Mouse (Mus musculus) forebrain, embryonic 13.5 days (tissue): ENCODE measurements at regions not wholly inside any gene's neighbourhood (a gene's known extent, or its start where the extent isn't known, plus 50 kb on each side); places are given as distances from the start of the nearest gene placed in this dataset.

Experiments
- ATAC-seq: fragments of 200-750 bp; cut with Nextera tagmentation; 2 replicates; pipeline ENCODE4 v1.8.0; 2017
- H3K27ac ChIP-seq: fragments of 300-500 bp; sonication (generic); 2 replicates; pipeline ENCODE4 v1.5.1; 2015; ENCODE audit warnings: inconsistent platforms, mild to moderate bottlenecking, moderate library complexity
- H3K27me3 ChIP-seq: fragments of 300-500 bp; sonication (generic); 2 replicates; pipeline ENCODE4 v1.6.1; 2015; ENCODE audit warnings: mild to moderate bottlenecking, inconsistent platforms
- H3K36me3 ChIP-seq: fragments of 300-500 bp; sonication (generic); 2 replicates; pipeline ENCODE4 v1.6.1; 2015; ENCODE audit warnings: mild to moderate bottlenecking, inconsistent platforms; ENCODE audit not compliant: poor library complexity, severe bottlenecking
- H3K4me1 ChIP-seq: fragments of 300-500 bp; sonication (generic); 2 replicates; pipeline ENCODE4 v1.6.1; 2015; ENCODE audit warnings: inconsistent platforms
- H3K4me2 ChIP-seq: fragments of 300-500 bp; sonication (generic); 2 replicates; pipeline ENCODE4 v1.6.1; 2015; ENCODE audit warnings: inconsistent platforms, mild to moderate bottlenecking, moderate library complexity
- H3K4me3 ChIP-seq: fragments of 300-500 bp; sonication (generic); 2 replicates; pipeline ENCODE4 v1.5.1; 2015; ENCODE audit warnings: mild to moderate bottlenecking, inconsistent platforms
- H3K9ac ChIP-seq: fragments of 300-500 bp; sonication (generic); 2 replicates; pipeline ENCODE4 v1.6.1; 2015; ENCODE audit warnings: mild to moderate bottlenecking, inconsistent platforms
- H3K9me3 ChIP-seq: fragments of 300-500 bp; sonication (generic); replicated peaks from 2 replicates; pipeline ENCODE4 v1.6.1; 2016; ENCODE audit warnings: inconsistent platforms
- WGBS: fragments of 180-500 bp; shearing (Covaris S2); methylation state at CpG from one replicate; pipeline ENCODE4 v1.1.7; 2015; 5-methylcytosine and 5-hydroxymethylcytosine counted together

- WGBS: 8% methylated on average over 3 of the region's 3 CpGs
- ATAC-seq: peak; percentile 62
- H3K9me3 ChIP-seq: no peaks in the 10 kb centered on the region
- no peak overlapping the region for H3K4me3 ChIP-seq
- no peak overlapping the region for H3K4me2 ChIP-seq
- H3K27ac ChIP-seq: no peak overlapping the region
- H3K9ac ChIP-seq: no peak overlapping the region
- H3K27me3 ChIP-seq: no peaks in the 10 kb centered on the region; the same call in 1 of the 2 replicates
- peaks cover 9% of the 10 kb centered on the region for H3K4me1 ChIP-seq
- H3K36me3 ChIP-seq: no peaks in the 10 kb centered on the region
These were observed 108.8 kb upstream of the Kdm8 start for GRCm38 (mm10) chr7:125335586-125336165.

GRCm38 (mm10) chr7:125336826-125337225 is 107.7 kb upstream of the Kdm8 start:
- WGBS: 69% methylated on average over 3 of the region's 3 CpGs
- Histone ChIP-seq H3K27ac (no peak overlapping the region), H3K27me3 (no peaks in the 10 kb centered on the region; the same call in 1 of the 2 replicates), H3K4me1 (peaks cover 9% of the 10 kb centered on the region), H3K4me2 (no peak overlapping the region), H3K36me3 (no peaks in the 10 kb centered on the region), H3K9me3 (no peaks in the 10 kb centered on the region), H3K9ac (no peak overlapping the region), H3K4me3 (no peak overlapping the region)
- ATAC-seq: no peak

- no peak for ATAC-seq
- H3K4me3 ChIP-seq: no peak overlapping the region
- no peaks in the 10 kb centered on the region for H3K36me3 ChIP-seq
- 78% methylated on average over 6 of the region's 6 CpGs for WGBS
- H3K4me2 ChIP-seq: no peak overlapping the region
- no peak overlapping the region for H3K27ac ChIP-seq
- H3K4me1 ChIP-seq: peaks cover 9% of the 10 kb centered on the region
- H3K27me3 ChIP-seq: no peaks in the 10 kb centered on the region; the same call in 1 of the 2 replicates
- H3K9ac ChIP-seq: no peak overlapping the region
- no peaks in the 10 kb centered on the region for H3K9me3 ChIP-seq
These were observed 106.2 kb upstream of the Kdm8 start for GRCm38 (mm10) chr7:125338177-125338751.

- Histone ChIP-seq H3K4me3 (no peak overlapping the region), H3K4me1 (peaks cover 6% of the 10 kb centered on the region), H3K27ac (no peak overlapping the region), H3K9ac (no peak overlapping the region), H3K27me3 (no peaks in the 10 kb centered on the region; the same call in 1 of the 2 replicates), H3K36me3 (no peaks in the 10 kb centered on the region), H3K9me3 (no peaks in the 10 kb centered on the region), H3K4me2 (no peak overlapping the region)
- WGBS: 83% methylated on average over 14 of the region's 14 CpGs
- ATAC-seq: no peak
These were observed 104.1 kb upstream of the Kdm8 start for GRCm38 (mm10) chr7:125340326-125340905.

GRCm38 (mm10) chr7:125349606-125350005 is 94.9 kb upstream of the Kdm8 start:
- 91% methylated on average over 3 of the region's 3 CpGs for WGBS
- H3K9me3 ChIP-seq: no peaks in the 10 kb centered on the region
- no peak overlapping the region for H3K4me3 ChIP-seq
- no peaks in the 10 kb centered on the region for H3K36me3 ChIP-seq
- no peak for ATAC-seq
- H3K4me2 ChIP-seq: no peak overlapping the region
- no peak overlapping the region for H3K27ac ChIP-seq
- H3K4me1 ChIP-seq: peaks cover 5% of the 10 kb centered on the region; the same call in 1 of the 2 replicates
- H3K27me3 ChIP-seq: no peaks in the 10 kb centered on the region
- no peak overlapping the region for H3K9ac ChIP-seq

DNA sequence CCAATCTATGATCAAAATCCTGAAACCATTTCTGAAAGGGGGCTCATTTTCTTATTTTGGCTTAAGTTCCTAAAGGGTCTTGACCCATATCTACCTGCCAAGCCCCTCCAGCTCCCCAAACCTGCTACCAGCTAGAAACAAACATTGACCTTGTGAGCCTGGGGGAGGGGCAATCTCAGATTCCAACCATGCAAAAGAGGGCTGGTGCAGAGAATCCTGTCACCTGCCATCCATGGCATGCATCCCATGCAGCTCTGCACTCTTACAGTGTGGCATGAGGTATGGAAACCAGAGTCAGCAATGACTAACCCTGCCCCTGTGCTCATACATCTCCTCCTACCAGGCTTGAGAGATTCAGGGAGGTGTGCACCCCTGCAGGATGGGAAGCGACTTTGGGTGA is 90.3 kb upstream of the Kdm8 start:
- 86% methylated on average over 1 of the region's 1 CpGs for WGBS
- peaks cover 10% of the 10 kb centered on the region; the same call in 1 of the 2 replicates for H3K4me1 ChIP-seq

GRCm38 (mm10) chr7:125354956-125355355 is 89.5 kb upstream of the Kdm8 start:
- Histone ChIP-seq H3K4me2 (no peak overlapping the region), H3K27me3 (no peaks in the 10 kb centered on the region), H3K4me1 (peaks cover 10% of the 10 kb centered on the region; the same call in 1 of the 2 replicates), H3K9ac (no peak overlapping the region), H3K36me3 (no peaks in the 10 kb centered on the region), H3K9me3 (no peaks in the 10 kb centered on the region), H3K4me3 (no peak overlapping the region), H3K27ac (no peak overlapping the region)
- 59% methylated on average over 10 of the region's 10 CpGs for WGBS
- ATAC-seq: no peak

More for the DNA sequence above, 90.3 kb upstream of the Kdm8 start:
- H3K4me2 ChIP-seq: no peak overlapping the region
- H3K36me3 ChIP-seq: no peaks in the 10 kb centered on the region
- H3K27ac ChIP-seq: no peak overlapping the region
- no peaks in the 10 kb centered on the region for H3K27me3 ChIP-seq
- no peaks in the 10 kb centered on the region for H3K9me3 ChIP-seq
- H3K4me3 ChIP-seq: no peak overlapping the region
- H3K9ac ChIP-seq: no peak overlapping the region
- no peak for ATAC-seq

- H3K27ac ChIP-seq: no peak overlapping the region
- 74% methylated on average over 4 of the region's 4 CpGs for WGBS
- H3K9me3 ChIP-seq: no peaks in the 10 kb centered on the region
- ATAC-seq: peak; percentile 63; the same call in 1 of the 2 replicates
- no peak overlapping the region for H3K4me2 ChIP-seq
- H3K4me3 ChIP-seq: no peak overlapping the region
- H3K9ac ChIP-seq: no peak overlapping the region
- H3K27me3 ChIP-seq: no peaks in the 10 kb centered on the region
- H3K4me1 ChIP-seq: peaks cover 10% of the 10 kb centered on the region; the same call in 1 of the 2 replicates
- no peaks in the 10 kb centered on the region for H3K36me3 ChIP-seq
These were observed 86.5 kb upstream of the Kdm8 start for GRCm38 (mm10) chr7:125358016-125358415.

GRCm38 (mm10) chr7:125383021-125383420 is 61.5 kb upstream of the Kdm8 start:
- no peak for ATAC-seq
- H3K4me1 ChIP-seq: peaks cover 8% of the 10 kb centered on the region
- H3K27me3 ChIP-seq: no peaks in the 10 kb centered on the region
- H3K4me3 ChIP-seq: no peak overlapping the region
- H3K9ac ChIP-seq: no peak overlapping the region
- WGBS: 74% methylated on average over 2 of the region's 2 CpGs
- no peak overlapping the region for H3K27ac ChIP-seq
- H3K9me3 ChIP-seq: no peaks in the 10 kb centered on the region
- no peak overlapping the region for H3K4me2 ChIP-seq
- no peaks in the 10 kb centered on the region for H3K36me3 ChIP-seq

- Histone ChIP-seq H3K4me3 (no peak overlapping the region), H3K9me3 (no peaks in the 10 kb centered on the region), H3K4me2 (no peak overlapping the region), H3K4me1 (peaks cover 8% of the 10 kb centered on the region), H3K36me3 (no peaks in the 10 kb centered on the region), H3K27ac (no peak overlapping the region), H3K27me3 (no peaks in the 10 kb centered on the region), H3K9ac (no peak overlapping the region)
- ATAC-seq: no peak
- 47% methylated on average over 4 of the region's 4 CpGs for WGBS
These were observed 60.3 kb upstream of the Kdm8 start for GRCm38 (mm10) chr7:125384171-125384570.

DNA sequence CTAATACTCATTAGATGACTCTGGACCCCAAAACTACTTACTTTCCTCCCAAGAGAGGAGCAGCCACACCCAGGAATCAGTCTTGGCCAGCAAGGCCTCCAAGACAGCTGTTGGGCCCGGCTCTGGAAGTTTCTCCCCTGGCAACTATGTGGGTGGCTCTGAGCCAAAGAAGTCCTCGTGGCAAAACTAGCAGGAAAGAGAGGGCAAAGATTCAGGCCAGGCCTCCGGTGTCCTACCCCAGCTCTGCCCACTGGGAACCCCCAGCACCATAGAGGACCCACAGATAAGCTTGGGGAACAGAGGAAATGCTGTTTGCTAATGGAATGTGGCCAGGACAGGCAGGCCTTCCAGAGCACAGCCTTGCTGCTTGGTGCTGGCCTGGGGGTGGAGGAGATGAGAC is 51.9 kb upstream of the Kdm8 start:
- no peaks in the 10 kb centered on the region for H3K36me3 ChIP-seq
- peak overlapping the region; percentile 76 for H3K4me2 ChIP-seq
- no peak overlapping the region for H3K9ac ChIP-seq
- peaks cover 10% of the 10 kb centered on the region for H3K4me1 ChIP-seq
- 49% methylated on average over 3 of the region's 3 CpGs for WGBS
- H3K27ac ChIP-seq: no peak overlapping the region
- no peaks in the 10 kb centered on the region for H3K9me3 ChIP-seq
- ATAC-seq: no peak
- H3K27me3 ChIP-seq: 0 out of 2 replicates have a peak, but pooled peaks cover 3% of the 10 kb centered on the region
- H3K4me3 ChIP-seq: no peak overlapping the region

GRCm38 (mm10) chr7:125393228-125393627 is 51.2 kb upstream of the Kdm8 start:
- Histone ChIP-seq H3K36me3 (no peaks in the 10 kb centered on the region), H3K4me3 (peak overlapping the region; percentile 41), H3K4me1 (peaks cover 10% of the 10 kb centered on the region), H3K27ac (no peak overlapping the region), H3K4me2 (peak overlapping the region; percentile 76), H3K9me3 (no peaks in the 10 kb centered on the region), H3K9ac (peak overlapping the region; percentile 67), H3K27me3 (0 out of 2 replicates have a peak, but pooled peaks cover 3% of the 10 kb centered on the region)
- under 1% methylated on average over 16 of the region's 16 CpGs for WGBS
- peak; percentile 69 for ATAC-seq
